ENCODE assay signal across 13 mouse cellular contexts in genomic region chr8:88626433-88626832, GRCm38 (mm10). TPM values are rescaled to one million over a fixed set of nuclear protein-coding genes. Genes with fewer than 3 reads are reported as not detected.
DNase-seq lines count a peak whose midpoint lies in the region; ATAC-seq and TF ChIP-seq lines count a peak whose summit lies in the region.
"Had no signal": no experiment of that assay in that cellular context is flagged by ENCODE, and none has a peak within 500 bp of the region (broad histone marks: within the 10 kb centered on the region; RNA-seq: fewer than 3 reads in every experiment).

No protein-coding gene starts in this region.

- no peaks in the 10 kb centered on the region for H3K9me3 ChIP-seq in kidney, embryonic 16.5 days (ENCODE audit: low read length)
- H3K9me3 ChIP-seq in CH12.LX (replicated peaks; ENCODE audit: low read length), result peaks cover 27% of the 10 kb centered on the region
- H3K9me3 ChIP-seq: forebrain, embryonic 12.5 days; midbrain, embryonic 12.5 days; stomach, embryonic 15.5 days had no signal

- H3K4me1 ChIP-seq in kidney, embryonic 16.5 days (ENCODE audit: insufficient read depth, low read length), result peaks cover 13% of the 10 kb centered on the region; the same call in 1 of the 2 replicates
- H3K4me1 ChIP-seq in CH12.LX (ENCODE audit: control insufficient read depth in 1 of 2, insufficient read depth in 2 of 2), result peaks cover 18 to 74% of the 10 kb centered on the region in 2 experiments

- TF ChIP-seq EP300 in CH12.LX (IDR thresholded peaks at IDR 0.05; ENCODE audit: low read length), result peak; percentile 68

- H3K9ac ChIP-seq in kidney, embryonic 16.5 days (replicated peaks; ENCODE audit: low read length), result no peak overlapping the region
- no peak overlapping the region for H3K9ac ChIP-seq in CH12.LX (ENCODE audit: insufficient read depth, low read depth)
- H3K9ac ChIP-seq: liver, embryonic 14.5 days had no signal

- H3K27ac ChIP-seq in kidney, embryonic 16.5 days (ENCODE audit: low read length), result no peak overlapping the region
- 0 out of 2 replicates have a peak overlapping the region, but pooled peaks have one; percentile 4 for H3K27ac ChIP-seq in CH12.LX (ENCODE audit: insufficient read depth, low read depth)
- H3K27ac ChIP-seq: liver, embryonic 14.5 days; midbrain, embryonic 12.5 days; stomach, embryonic 15.5 days had no signal

- dilution Hi-C loops in CH12.LX (cut with MboI; ENCODE audit: extremely low pct_ligation_motif_present, extremely low pct_unique_long_range_greater_than_20kb, low sequenced_read_pairs), result no loop called here

- no peak for DNase-seq in kidney, adult 9 months
- peak; percentile 53 for DNase-seq in A20 (ENCODE audit: low read depth, low spot score)
- DNase-seq in CH12.LX (ENCODE audit: extremely low read depth), result no peak
- no peak for DNase-seq in left cerebral cortex, adult 8-10 months (ENCODE audit: low spot score in 2 of 2)
- no peak for DNase-seq in adrenal gland, adult 2 months
- DNase-seq: right cerebral cortex, postnatal 25 days had no signal

- no peak; the same call in 1 of the 2 replicates for TF ChIP-seq RAD21 in CH12.LX (IDR thresholded peaks at IDR 0.05; ENCODE audit: low read depth, low read length)

- H3K4me2 ChIP-seq in kidney, embryonic 16.5 days (replicated peaks; ENCODE audit: low read depth, low read length), result 0 out of 2 replicates have a peak overlapping the region, but pooled peaks have one; percentile 89
- no peak overlapping the region for H3K4me2 ChIP-seq in CH12.LX (ENCODE audit: insufficient read depth, low read depth, poor library complexity, severe bottlenecking)

- H3K36me3 ChIP-seq in kidney, embryonic 16.5 days (ENCODE audit: insufficient read depth, low read length), result no peaks in the 10 kb centered on the region
- peaks cover 68 to 90% of the 10 kb centered on the region in 2 experiments for H3K36me3 ChIP-seq in CH12.LX (replicated peaks in 1 of 2; ENCODE audit: control insufficient read depth in 1 of 2, insufficient read depth in 1 of 2, low read length in 1 of 2)
- H3K36me3 ChIP-seq: forebrain, embryonic 12.5 days; midbrain, embryonic 12.5 days; stomach, embryonic 15.5 days had no signal

- TF ChIP-seq POLR2A in CH12.LX (IDR thresholded peaks at IDR 0.05; ENCODE audit: low read depth, low read length), result no peak; the same call in 1 of the 2 replicates

- in situ Hi-C loops in CH12.LX (cut with MboI; ENCODE audit: low pct_ligation_motif_present, low pct_unique_long_range_greater_than_20kb, low sequenced_read_pairs), result loop anchor here (10.0 kb wide), 1 partner anchor 252 kb away; no protein-coding TSS in a partner anchor

- TF ChIP-seq CTCF in CH12.LX (conservative IDR thresholded peaks at IDR 0.05 in 1 of 2, IDR thresholded peaks at IDR 0.05 in 1 of 2; ENCODE audit: low read depth in 2 of 2, low read length in 2 of 2), result no peak

- ATAC-seq in kidney, embryonic 16.5 days (ENCODE audit: low FRiP score, low TSS enrichment), result no peak
- ATAC-seq in granulocyte monocyte progenitor cell, adult 5-6 weeks (replicated peaks; ENCODE audit: poor library complexity, severe bottlenecking), result peak; percentile 32
- ATAC-seq: inflammation-experienced regulatory T-cells, adult 6 months had no signal

- H3K79me2 ChIP-seq in CH12.LX (replicated peaks; ENCODE audit: control insufficient read depth, extremely low read depth, insufficient read depth, poor library complexity, severe bottlenecking), result peaks cover 15% of the 10 kb centered on the region

- H3K27me3 ChIP-seq in kidney, embryonic 16.5 days (ENCODE audit: insufficient read depth, low read length), result peaks cover 8% of the 10 kb centered on the region; the same call in 1 of the 2 replicates
- no peaks in the 10 kb centered on the region for H3K27me3 ChIP-seq in CH12.LX (replicated peaks)

- H3K4me3 ChIP-seq in kidney, embryonic 16.5 days (ENCODE audit: low read length), result no peak overlapping the region
- H3K4me3 ChIP-seq in CH12.LX (replicated peaks in 1 of 3; ENCODE audit: low read depth in 2 of 3, low read length in 2 of 3, poor library complexity in 1 of 3), result no peak overlapping the region

- WGBS in kidney, embryonic 16.5 days, result 68% methylated on average over 3 of the region's 3 CpGs

TF ChIP-seq in CH12.LX, 34 proteins besides CTCF, POLR2A, EP300 and RAD21:
- no peak for TF ChIP-seq MAFK (IDR thresholded peaks at IDR 0.05; ENCODE audit: insufficient replicate concordance, low read length)
- TF ChIP-seq E2F4 (IDR thresholded peaks at IDR 0.05; ENCODE audit: insufficient replicate concordance, low read depth, low read length), result no peak
- no peak for TF ChIP-seq TBP (conservative IDR thresholded peaks at IDR 0.05; ENCODE audit: low read depth, low read length)
- no peak for TF ChIP-seq JUND (conservative IDR thresholded peaks at IDR 0.05; ENCODE audit: low read depth, low read length)
- TF ChIP-seq MAZ (IDR thresholded peaks at IDR 0.05; ENCODE audit: low read depth, low read length), result 0 out of 2 replicates have a peak, but pooled peaks have one; percentile 69
- no peak for TF ChIP-seq MXI1 (IDR thresholded peaks at IDR 0.05; ENCODE audit: low read depth, low read length)
- TF ChIP-seq ZMIZ1 (IDR thresholded peaks at IDR 0.05; ENCODE audit: low read depth, low read length), result no peak
- TF ChIP-seq BHLHE40 (IDR thresholded peaks at IDR 0.05; ENCODE audit: low read depth, low read length), result peak; percentile 70
- no peak for TF ChIP-seq SIN3A (IDR thresholded peaks at IDR 0.05; ENCODE audit: low read length)
- TF ChIP-seq ETS1 (conservative IDR thresholded peaks at IDR 0.05; ENCODE audit: low read depth, low read length), result peak; percentile 56
- TF ChIP-seq IRF4 (IDR thresholded peaks at IDR 0.05; ENCODE audit: low read depth, low read length), result peak; percentile 45
- TF ChIP-seq USF2 (conservative IDR thresholded peaks at IDR 0.05; ENCODE audit: low read depth, low read length), result no peak
- TF ChIP-seq ZNF384 (IDR thresholded peaks at IDR 0.05; ENCODE audit: low read depth, low read length), result no peak
- TF ChIP-seq CHD2 (IDR thresholded peaks at IDR 0.05; ENCODE audit: low read length), result peak; percentile 63
- no peak for TF ChIP-seq CHD1 (IDR thresholded peaks at IDR 0.05; ENCODE audit: low read depth, low read length)
- no peak for TF ChIP-seq USF1 (IDR thresholded peaks at IDR 0.05; ENCODE audit: low read depth, low read length)
- no peak for TF ChIP-seq HCFC1 (IDR thresholded peaks at IDR 0.05; ENCODE audit: low read depth, low read length)
- TF ChIP-seq POLR2AphosphoS2 (IDR thresholded peaks at IDR 0.05; ENCODE audit: low read depth, low read length), result no peak
- peak; percentile 49; the same call in 1 of the 2 replicates for TF ChIP-seq RCOR1 (conservative IDR thresholded peaks at IDR 0.05; ENCODE audit: low read depth, low read length)
- TF ChIP-seq TCF12 (IDR thresholded peaks at IDR 0.05; ENCODE audit: low read depth, low read length), result peak; percentile 58; the same call in 1 of the 2 replicates
- no peak for TF ChIP-seq UBTF (IDR thresholded peaks at IDR 0.05; ENCODE audit: low read depth, low read length)
- peak; percentile 59 for TF ChIP-seq ELF1 (IDR thresholded peaks at IDR 0.05; ENCODE audit: low read depth, low read length)
- peak; percentile 58; the same call in 1 of the 2 replicates for TF ChIP-seq MEF2A (IDR thresholded peaks at IDR 0.05; ENCODE audit: borderline replicate concordance, low read depth, low read length)
- no peak for TF ChIP-seq ZC3H11A (IDR thresholded peaks at IDR 0.05; ENCODE audit: low read depth, low read length)
- TF ChIP-seq ZKSCAN1 (IDR thresholded peaks at IDR 0.05; ENCODE audit: borderline replicate concordance, low read depth, low read length), result no peak
- no peak for TF ChIP-seq MYC (IDR thresholded peaks at IDR 0.05; ENCODE audit: low read depth, low read length)
- TF ChIP-seq NRF1 (IDR thresholded peaks at IDR 0.05; ENCODE audit: low read depth, low read length), result no peak
- TF ChIP-seq MAX (IDR thresholded peaks at IDR 0.05; ENCODE audit: low read length), result 0 out of 2 replicates have a peak, but pooled peaks have one; percentile 30
- TF ChIP-seq GABPA (IDR thresholded peaks at IDR 0.05; ENCODE audit: insufficient replicate concordance, low read depth, low read length), result no peak
- TF ChIP-seq NELFE (IDR thresholded peaks at IDR 0.05; ENCODE audit: low read depth, low read length), result no peak
- no peak for TF ChIP-seq JUN (IDR thresholded peaks at IDR 0.05; ENCODE audit: insufficient read depth, low read depth, low read length)
- TF ChIP-seq SMC3 (IDR thresholded peaks at IDR 0.05; ENCODE audit: low read depth, low read length), result 0 out of 2 replicates have a peak, but pooled peaks have one; percentile 14
- TF ChIP-seq KAT2A (IDR thresholded peaks at IDR 0.05; ENCODE audit: insufficient replicate concordance, low read length), result no peak
- no peak for TF ChIP-seq PAX5 (IDR thresholded peaks at IDR 0.05; ENCODE audit: low read length)

RNA-seq across cellular contexts. Expression of gene Snx20, which starts 9.5 kb away (rescaled TPM):
- 1.9 TPM in 2 replicates for polyA plus RNA-seq in kidney, embryonic 16.5 days (2015; fragmentation: Nextera tagmentation; extraction: Ambion mirVana)
- total RNA-seq in CH12.LX (2012; rRNA removed), result 112 and 117 TPM in 2 replicates
- total RNA-seq in CH12.LX (2014; rRNA removed), result 69.1 and 69.9 TPM in 2 replicates
- polyA plus RNA-seq in CH12.LX (2012; ENCODE audit: insufficient read length, low read depth), result 93.1 and 105 TPM in 2 replicates
- total RNA-seq in granulocyte monocyte progenitor cell, adult 5-6 weeks (2014; fragmentation: Nextera tagmentation), result 17.6 and 25.0 TPM in 2 replicates
- 9.9 and 10.9 TPM in 2 replicates for total RNA-seq in granulocyte monocyte progenitor cell, adult 5-6 weeks (2017)
- 1 to 10 TPM; 1.1 to 4.1 (median 2.3) TPM for total RNA-seq in left cerebral cortex, adult 8-10 months (2022)
- 1 to 10 TPM; 1.7 to 1.9 TPM for total RNA-seq in adrenal gland, adult 2 months (2021)
- 3.7 and 9.8 TPM in 2 replicates for polyA plus RNA-seq in adrenal gland, adult 2 months (2012; rRNA removed)

RNA-seq across cellular contexts. Expression of gene Nod2, which starts 20.7 kb away (rescaled TPM):
- polyA plus RNA-seq in kidney, embryonic 16.5 days (2015; fragmentation: Nextera tagmentation; extraction: Ambion mirVana), result 0.32 and 0.37 TPM in 2 replicates
- 10.9 and 11.7 TPM in 2 replicates for total RNA-seq in CH12.LX (2012; rRNA removed)
- total RNA-seq in CH12.LX (2014; rRNA removed), result 3.5 and 4.3 TPM in 2 replicates
- 7.5 and 7.7 TPM in 2 replicates for polyA plus RNA-seq in CH12.LX (2012; ENCODE audit: insufficient read length, low read depth)
- 0.26 TPM in 1 of 2 replicates, not detected in the other for total RNA-seq in granulocyte monocyte progenitor cell, adult 5-6 weeks (2014; fragmentation: Nextera tagmentation)
- total RNA-seq in granulocyte monocyte progenitor cell, adult 5-6 weeks (2017), result 0.47 and 1.1 TPM in 2 replicates
- total RNA-seq in left cerebral cortex, adult 8-10 months (2022), result 1 to 10 TPM in 1 of 4 experiments, under 1 TPM in 3; 0.62 to 1.0 (median 0.84) TPM
- total RNA-seq in adrenal gland, adult 2 months (2021), result 1 to 10 TPM in 1 of 2 experiments, under 1 TPM in 1; 0.89 to 1.2 TPM
- polyA plus RNA-seq in adrenal gland, adult 2 months (2012; rRNA removed), result 1.1 and 1.7 TPM in 2 replicates
